Mouse (Mus musculus): Measurements from ENCODE around the gene Tecpr2. TPM values are rescaled to one million over a fixed set of nuclear protein-coding genes. Genes with fewer than 3 reads are reported as not detected.

Gene Tecpr2
- total and polyA plus RNA-seq, 3 experiments, result 5.8 to 5.9 TPM; not detected in 1

DNA sequence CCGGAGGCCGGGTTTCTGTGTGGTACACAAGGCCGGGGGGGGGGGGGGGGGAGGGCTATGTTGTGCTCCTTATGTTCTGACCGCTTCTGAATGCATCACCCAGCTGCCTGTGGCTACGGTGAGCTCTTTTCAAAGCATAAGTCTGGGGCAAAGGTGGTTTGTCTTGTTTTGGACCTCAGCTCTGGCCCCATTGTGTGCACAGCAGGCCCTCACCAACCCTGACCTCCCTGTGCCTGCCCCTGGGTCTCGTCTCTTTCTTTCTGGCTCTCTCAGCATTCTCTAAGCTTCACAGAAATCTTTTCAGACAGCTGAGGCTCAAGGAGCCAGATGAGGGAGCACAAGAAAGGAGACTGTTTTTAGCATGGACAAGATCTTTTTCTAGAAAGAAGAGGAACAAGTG lies 23.5 kb upstream of the Tecpr2 start:
- no peak overlapping the region for H3K27ac ChIP-seq (ENCODE audit: control insufficient read depth, low read depth, low read length)
- DNase-seq (ENCODE audit: low read depth, low spot score), result no peak

DNA sequence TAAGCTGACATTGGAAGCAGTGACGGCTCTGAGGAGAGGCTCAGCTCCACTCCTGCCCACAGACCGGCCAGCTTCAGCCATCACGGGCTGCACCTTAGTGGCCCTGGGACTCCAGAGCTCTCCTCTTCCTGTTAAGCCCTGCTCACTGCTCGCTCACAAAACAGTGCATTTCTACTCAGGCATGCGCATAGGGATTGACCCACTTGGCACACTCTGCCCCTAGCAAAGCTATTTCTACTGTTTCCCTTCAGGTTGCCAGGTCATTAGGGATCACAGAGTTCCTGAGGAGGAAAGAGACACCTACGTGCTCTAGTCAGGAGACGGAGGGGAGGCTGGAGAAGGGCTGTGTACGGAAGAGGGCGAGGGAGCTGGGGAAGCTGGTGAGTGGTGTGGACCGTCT lies 23.1 kb upstream of the Tecpr2 start:
- H3K4me3 ChIP-seq (ENCODE audit: control insufficient read depth in 1 of 2, insufficient read depth in 1 of 2, low read depth in 2 of 2, low read length in 2 of 2), result no peak overlapping the region

More for the DNA sequence above, 23.5 kb upstream of the Tecpr2 start:
- H3K9me3 ChIP-seq (replicated peaks; ENCODE audit: insufficient read depth, low read length), result no peaks in the 10 kb centered on the region
- H3K4me3 ChIP-seq (ENCODE audit: control insufficient read depth in 1 of 2, insufficient read depth in 1 of 2, low read depth in 2 of 2, low read length in 2 of 2), result no peak overlapping the region
- TF ChIP-seq SIN3A (IDR thresholded peaks at IDR 0.05; ENCODE audit: low read length) (no peak), CTCF (IDR thresholded peaks at IDR 0.05 in 2 of 3, conservative IDR thresholded peaks at IDR 0.05 in 1 of 3; ENCODE audit: control insufficient read depth in 1 of 3, insufficient read depth in 1 of 3, low read depth in 2 of 3, low read length in 3 of 3, poor library complexity in 1 of 3, severe bottlenecking in 1 of 3) (no peak), CHD1 (IDR thresholded peaks at IDR 0.05; ENCODE audit: low read depth, low read length) (no peak), POLR2AphosphoS2 (IDR thresholded peaks at IDR 0.05; ENCODE audit: low read length) (no peak), BHLHE40 (IDR thresholded peaks at IDR 0.05; ENCODE audit: borderline replicate concordance, low read depth, low read length) (no peak), MAX (IDR thresholded peaks at IDR 0.05; ENCODE audit: low read length) (no peak), ZKSCAN1 (IDR thresholded peaks at IDR 0.05; ENCODE audit: low read depth, low read length) (no peak), CHD2 (IDR thresholded peaks at IDR 0.05; ENCODE audit: low read length) (no peak), MEF2A (IDR thresholded peaks at IDR 0.05; ENCODE audit: extremely low read depth, insufficient replicate concordance, low read depth, low read length, poor library complexity, severe bottlenecking) (no peak), ZNF384 (IDR thresholded peaks at IDR 0.05; ENCODE audit: low read depth, low read length) (no peak)
- H3K36me3 ChIP-seq (ENCODE audit: control insufficient read depth in 1 of 2, insufficient read depth in 2 of 2, low read length in 2 of 2), result peaks cover 0 to 6% of the 10 kb centered on the region in 2 experiments; a peak in 3 of 4 replicates
- H3K79me2 ChIP-seq (ENCODE audit: control insufficient read depth, insufficient read depth, low read length, poor library complexity), result no peaks in the 10 kb centered on the region
- peaks cover 3 to 18% of the 10 kb centered on the region in 2 experiments; a peak in 3 of 4 replicates for H3K4me1 ChIP-seq (ENCODE audit: control insufficient read depth in 1 of 2, insufficient read depth in 2 of 2, low read length in 2 of 2)
- H3K9ac ChIP-seq (ENCODE audit: control insufficient read depth, low read depth, low read length, poor library complexity, severe bottlenecking), result no peak overlapping the region
- no peaks in the 10 kb centered on the region for H3K27me3 ChIP-seq (ENCODE audit: control insufficient read depth in 1 of 2, insufficient read depth in 2 of 2, low read length in 2 of 2)

GRCm38 (mm10) chr12:110870107-110870506 lies 19.0 kb upstream of the Tecpr2 start:
- no peak overlapping the region for H3K4me3 ChIP-seq (ENCODE audit: control insufficient read depth in 1 of 2, insufficient read depth in 1 of 2, low read depth in 2 of 2, low read length in 2 of 2)
- no peak; a peak in 1 of 4 replicates for TF ChIP-seq EP300 (IDR thresholded peaks at IDR 0.05; ENCODE audit: low read depth in 1 of 2, low read length in 2 of 2)
- no peak for TF ChIP-seq BHLHE40 (IDR thresholded peaks at IDR 0.05; ENCODE audit: borderline replicate concordance, low read depth, low read length)
- TF ChIP-seq CTCF (IDR thresholded peaks at IDR 0.05 in 2 of 3, conservative IDR thresholded peaks at IDR 0.05 in 1 of 3; ENCODE audit: control insufficient read depth in 1 of 3, insufficient read depth in 1 of 3, low read depth in 2 of 3, low read length in 3 of 3, poor library complexity in 1 of 3, severe bottlenecking in 1 of 3), result no peak
- no peak for TF ChIP-seq POLR2A (IDR thresholded peaks at IDR 0.05; ENCODE audit: control insufficient read depth in 1 of 2, insufficient read depth in 1 of 2, low read depth in 1 of 2, low read length in 2 of 2, poor library complexity in 1 of 2)
- no peak for TF ChIP-seq MYC (IDR thresholded peaks at IDR 0.05; ENCODE audit: low read depth, low read length)
- TF ChIP-seq JUND (IDR thresholded peaks at IDR 0.05; ENCODE audit: low read depth, low read length), result no peak
- TF ChIP-seq MAZ (IDR thresholded peaks at IDR 0.05; ENCODE audit: low read depth, low read length), result no peak
- TF ChIP-seq MXI1 (IDR thresholded peaks at IDR 0.05; ENCODE audit: low read depth, low read length), result no peak
- TF ChIP-seq POLR2AphosphoS5 (IDR thresholded peaks at IDR 0.05; ENCODE audit: borderline replicate concordance, low read depth, low read length), result no peak
- TF ChIP-seq SMC3 (IDR thresholded peaks at IDR 0.05; ENCODE audit: low read depth, low read length), result no peak
- TF ChIP-seq RAD21 (IDR thresholded peaks at IDR 0.05; ENCODE audit: low read depth, low read length), result no peak
- no peak for TF ChIP-seq TAL1 (IDR thresholded peaks at IDR 0.05; ENCODE audit: low read length)
- TF ChIP-seq NELFE (IDR thresholded peaks at IDR 0.05; ENCODE audit: low read depth, low read length), result no peak
- no peak for TF ChIP-seq SIN3A (IDR thresholded peaks at IDR 0.05; ENCODE audit: low read length)
- no peak for TF ChIP-seq USF1 (IDR thresholded peaks at IDR 0.05; ENCODE audit: low read depth, low read length)
- TF ChIP-seq TBP (IDR thresholded peaks at IDR 0.05; ENCODE audit: low read depth, low read length), result no peak
- no peak for TF ChIP-seq ETS1 (IDR thresholded peaks at IDR 0.05; ENCODE audit: low read depth, low read length)
- TF ChIP-seq CHD2 (IDR thresholded peaks at IDR 0.05; ENCODE audit: low read length), result no peak

More for the DNA sequence above, 23.1 kb upstream of the Tecpr2 start:
- TF ChIP-seq GABPA (IDR thresholded peaks at IDR 0.05; ENCODE audit: low read depth, low read length) (no peak), MXI1 (IDR thresholded peaks at IDR 0.05; ENCODE audit: low read depth, low read length) (no peak), USF2 (IDR thresholded peaks at IDR 0.05; ENCODE audit: borderline replicate concordance in 1 of 2, insufficient read depth in 1 of 2, low read depth in 1 of 2, low read length in 2 of 2) (no peak), ZNF384 (IDR thresholded peaks at IDR 0.05; ENCODE audit: low read depth, low read length) (no peak), MEF2A (IDR thresholded peaks at IDR 0.05; ENCODE audit: extremely low read depth, insufficient replicate concordance, low read depth, low read length, poor library complexity, severe bottlenecking) (no peak)
- DNase-seq (ENCODE audit: low read depth, low spot score), result no peak
- Histone ChIP-seq H3K9ac (ENCODE audit: control insufficient read depth, low read depth, low read length, poor library complexity, severe bottlenecking) (no peak overlapping the region), H3K79me2 (ENCODE audit: control insufficient read depth, insufficient read depth, low read length, poor library complexity) (no peaks in the 10 kb centered on the region), H3K9me3 (replicated peaks; ENCODE audit: insufficient read depth, low read length) (no peaks in the 10 kb centered on the region), H3K27me3 (ENCODE audit: control insufficient read depth in 1 of 2, insufficient read depth in 2 of 2, low read length in 2 of 2) (no peaks in the 10 kb centered on the region), H3K4me1 (ENCODE audit: control insufficient read depth in 1 of 2, insufficient read depth in 2 of 2, low read length in 2 of 2) (peaks cover 0 to 19% of the 10 kb centered on the region in 2 experiments; a peak in 2 of 4 replicates), H3K36me3 (ENCODE audit: control insufficient read depth in 1 of 2, insufficient read depth in 2 of 2, low read length in 2 of 2) (peaks cover 0 to 7% of the 10 kb centered on the region in 2 experiments; a peak in 3 of 4 replicates), H3K27ac (ENCODE audit: control insufficient read depth, low read depth, low read length) (no peak overlapping the region)

More at GRCm38 (mm10) chr12:110870107-110870506, 19.0 kb upstream of the Tecpr2 start:
- H3K27me3 ChIP-seq (ENCODE audit: control insufficient read depth in 1 of 2, insufficient read depth in 2 of 2, low read length in 2 of 2), result no peaks in the 10 kb centered on the region
- no peak overlapping the region for H3K9ac ChIP-seq (ENCODE audit: control insufficient read depth, low read depth, low read length, poor library complexity, severe bottlenecking)
- H3K9me3 ChIP-seq (replicated peaks; ENCODE audit: insufficient read depth, low read length), result no peaks in the 10 kb centered on the region
- no peak for DNase-seq (ENCODE audit: low read depth, low spot score)
- H3K27ac ChIP-seq (ENCODE audit: control insufficient read depth, low read depth, low read length), result no peak overlapping the region
- peaks cover 0 to 9% of the 10 kb centered on the region in 2 experiments; a peak in 2 of 4 replicates for H3K4me1 ChIP-seq (ENCODE audit: control insufficient read depth in 1 of 2, insufficient read depth in 2 of 2, low read length in 2 of 2)
- no peaks in the 10 kb centered on the region for H3K79me2 ChIP-seq (ENCODE audit: control insufficient read depth, insufficient read depth, low read length, poor library complexity)
- H3K36me3 ChIP-seq (ENCODE audit: control insufficient read depth in 1 of 2, insufficient read depth in 2 of 2, low read length in 2 of 2), result peaks cover 0 to 7% of the 10 kb centered on the region in 2 experiments; a peak in 2 of 4 replicates

Data from MEL (cell line).